Mouse (Mus musculus) liver, embryonic 16.5 days (tissue): ENCODE data around the gene Naa35. TPM values are rescaled to one million over a fixed set of nuclear protein-coding genes. Genes with fewer than 3 reads are reported as not detected.

Source experiments
- ATAC-seq: fragments of 200-750 bp; cut with Nextera tagmentation; 2 replicates; pipeline ENCODE4 v1.8.0; 2017; ENCODE audit warnings: low read depth, mild to moderate bottlenecking, moderate number of reproducible peaks, moderate library complexity
- H3K27ac ChIP-seq: fragments of 300-500 bp; sonication (generic); 2 replicates; pipeline ENCODE4 v1.5.1; 2014; ENCODE audit warnings: mild to moderate bottlenecking, low read length
- H3K27me3 ChIP-seq: fragments of 300-500 bp; sonication (generic); 2 replicates; pipeline ENCODE4 v1.6.1; 2014; ENCODE audit warnings: low read depth, low read length, mixed read lengths; ENCODE audit not compliant: control insufficient read depth, insufficient read depth
- H3K36me3 ChIP-seq: fragments of 300-500 bp; sonication (generic); 2 replicates; pipeline ENCODE4 v1.6.1; 2014; ENCODE audit warnings: mild to moderate bottlenecking; ENCODE audit not compliant: control insufficient read depth, insufficient read depth
- H3K4me1 ChIP-seq: fragments of 300-500 bp; sonication (generic); 2 replicates; pipeline ENCODE4 v1.6.1; 2014; ENCODE audit warnings: low read depth, low read length, mixed read lengths; ENCODE audit not compliant: control insufficient read depth
- H3K4me2 ChIP-seq: fragments of 300-500 bp; sonication (generic); 2 replicates; pipeline ENCODE4 v1.6.1; 2014; ENCODE audit warnings: low read depth, low read length, mixed read lengths
- H3K4me3 ChIP-seq: fragments of 300-500 bp; sonication (generic); 2 replicates; pipeline ENCODE4 v1.5.1; 2014; ENCODE audit warnings: low read depth, mild to moderate bottlenecking, low read length
- H3K9ac ChIP-seq: fragments of 300-500 bp; sonication (generic); 2 replicates; pipeline ENCODE4 v1.6.1; 2014; ENCODE audit warnings: low read depth, low read length
- H3K9me3 ChIP-seq: fragments of 300-500 bp; sonication (generic); replicated peaks from 2 replicates; pipeline ENCODE4 v1.6.1; 2016; ENCODE audit warnings: low read length; ENCODE audit not compliant: control insufficient read depth
- WGBS: fragments of 180-500 bp; shearing (Covaris S2); extraction: QIAGEN DNeasy Blood & Tissue Kit; methylation state at CpG from one replicate; pipeline ENCODE4 v1.1.7; 2014; ENCODE audit not compliant: insufficient replicate concordance; 5-methylcytosine and 5-hydroxymethylcytosine counted together
- polyA plus RNA-seq: library from polyadenylated mRNA; unstranded; fragments of >200 nt; fragmentation: Nextera tagmentation; extraction: Ambion mirVana; gene quantifications from 2 replicates; pipeline ENCODE4 v1.2.1, GENCODE M21; 2015

The Naa35 gene
- polyA plus RNA-seq, 1 experiment from 2014 or later, result 23.0 TPM

DNA sequence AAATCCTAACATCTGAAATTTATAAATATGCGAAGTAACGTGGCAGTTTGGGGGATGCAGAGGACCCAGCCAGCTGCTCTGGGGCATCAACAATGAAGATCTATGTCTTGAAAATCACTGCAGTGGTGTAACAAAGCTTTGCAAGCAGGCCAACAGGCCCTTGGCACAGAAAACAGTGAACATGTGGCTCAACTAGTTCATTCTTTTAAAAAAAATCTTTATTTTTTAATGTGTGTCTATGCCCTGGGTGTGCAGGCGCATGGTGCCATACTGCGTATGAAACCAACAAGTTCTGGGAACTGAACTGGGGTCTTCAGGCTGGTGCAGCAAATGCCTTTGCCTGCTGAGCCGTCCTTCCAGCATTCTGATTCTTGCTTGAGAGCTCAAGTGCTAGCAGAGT lies 32.8 kb upstream of the Naa35 start:
- H3K27me3 ChIP-seq, result no peaks in the 10 kb centered on the region
- H3K9ac ChIP-seq, result no peak overlapping the region
- no peak overlapping the region for H3K4me3 ChIP-seq
- no peak overlapping the region for H3K4me2 ChIP-seq
- H3K4me1 ChIP-seq, result peaks cover 27% of the 10 kb centered on the region
- no peak overlapping the region for H3K27ac ChIP-seq
- H3K9me3 ChIP-seq, result no peaks in the 10 kb centered on the region
- ATAC-seq, result no peak
- WGBS, result 77% methylated on average over 5 of the region's 5 CpGs
- H3K36me3 ChIP-seq, result no peaks in the 10 kb centered on the region

DNA sequence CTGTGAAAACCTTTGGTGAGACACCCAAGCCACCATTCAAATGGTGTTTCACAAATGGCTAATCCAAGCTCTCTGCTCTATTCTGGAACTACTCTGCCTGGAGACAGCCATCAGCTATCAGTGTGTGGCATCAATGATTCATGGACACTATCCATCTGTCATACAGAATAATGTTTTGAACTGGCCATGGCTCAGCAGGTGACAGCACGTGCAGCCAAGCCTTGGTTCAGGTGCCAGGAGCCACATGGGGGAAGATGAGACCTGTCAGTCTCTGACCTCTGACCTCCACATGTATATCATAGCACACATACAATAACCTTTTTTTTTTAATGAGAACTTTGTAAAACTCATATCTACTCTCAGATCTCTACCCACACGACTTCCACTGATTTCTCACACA lies 32.3 kb upstream of the Naa35 start:
- Histone ChIP-seq H3K4me2 (no peak overlapping the region), H3K36me3 (no peaks in the 10 kb centered on the region), H3K27me3 (no peaks in the 10 kb centered on the region), H3K4me3 (no peak overlapping the region), H3K9me3 (no peaks in the 10 kb centered on the region), H3K4me1 (peaks cover 30% of the 10 kb centered on the region), H3K27ac (no peak overlapping the region), H3K9ac (no peak overlapping the region)
- no peak for ATAC-seq
- 56% methylated on average over 2 of the region's 2 CpGs for WGBS

- ATAC-seq, result no peak
- Histone ChIP-seq H3K4me1 (peaks cover 24% of the 10 kb centered on the region), H3K27ac (no peak overlapping the region), H3K9me3 (no peaks in the 10 kb centered on the region), H3K4me2 (peak overlapping the region; percentile 96; the same call in 1 of the 2 replicates), H3K9ac (no peak overlapping the region), H3K4me3 (no peak overlapping the region), H3K27me3 (0 out of 2 replicates have a peak, but pooled peaks cover 2% of the 10 kb centered on the region), H3K36me3 (no peaks in the 10 kb centered on the region)
- WGBS, result 71% methylated on average over 17 of the region's 17 CpGs
Measured at GRCm38 (mm10) chr13:59554772-59555505, 30.1 kb upstream of the Naa35 start.

DNA sequence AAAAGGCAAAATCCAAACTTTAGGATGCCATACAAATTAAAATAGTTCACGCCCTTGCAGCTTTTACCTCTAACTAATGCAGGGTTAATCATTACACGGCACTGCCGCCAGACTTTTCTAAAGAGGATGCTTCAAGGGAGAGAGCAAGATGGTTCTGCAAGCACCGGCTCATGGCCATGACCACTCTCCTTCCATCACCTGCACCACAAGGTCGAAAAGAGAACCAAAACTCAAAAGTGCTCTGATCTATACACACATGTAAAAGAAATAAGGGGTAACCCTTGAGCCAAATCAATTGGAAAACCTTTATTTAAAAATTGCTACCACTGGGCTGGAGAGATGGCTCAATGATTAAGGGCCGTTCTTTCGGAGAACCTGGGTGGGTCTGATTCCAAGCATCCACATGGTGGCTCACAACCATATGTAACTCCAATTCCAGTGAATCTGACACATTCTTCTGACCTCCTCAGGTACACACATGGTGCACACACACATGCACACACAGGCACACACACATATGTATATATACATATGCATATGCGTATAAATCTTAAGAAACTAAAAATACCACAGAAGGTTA lies 29.4 kb upstream of the Naa35 start:
- Histone ChIP-seq H3K36me3 (no peaks in the 10 kb centered on the region), H3K4me2 (peak overlapping the region; percentile 96), H3K9ac (no peak overlapping the region), H3K4me1 (peaks cover 18% of the 10 kb centered on the region), H3K27me3 (0 out of 2 replicates have a peak, but pooled peaks cover 2% of the 10 kb centered on the region), H3K9me3 (no peaks in the 10 kb centered on the region), H3K27ac (no peak overlapping the region), H3K4me3 (no peak overlapping the region)
- no peak for ATAC-seq
- 76% methylated on average over 8 of the region's 8 CpGs for WGBS

DNA sequence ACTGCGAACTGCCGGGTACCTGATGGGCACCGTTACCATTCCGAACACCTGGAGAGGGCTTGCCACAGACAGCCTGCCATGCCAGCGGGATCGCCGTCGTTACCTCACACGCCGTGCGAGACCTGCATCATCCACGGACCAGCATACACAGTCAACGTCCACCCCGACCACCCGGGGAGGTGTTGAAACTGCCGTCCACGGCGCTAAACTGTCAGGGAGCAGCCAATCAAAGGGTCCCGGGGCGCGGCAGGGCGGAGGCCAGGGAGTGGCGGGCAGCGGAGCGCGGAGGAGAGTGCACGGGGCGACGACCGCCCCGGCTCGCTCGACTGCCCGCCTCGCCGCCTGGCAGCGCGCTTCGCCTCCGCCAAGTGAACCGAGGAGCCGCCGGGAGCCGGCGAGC lies 28.4 kb upstream of the Naa35 start:
- ATAC-seq, result peak; percentile 87
- Histone ChIP-seq H3K27ac (peak overlapping the region; percentile 76), H3K9ac (peak overlapping the region; percentile 69), H3K36me3 (no peaks in the 10 kb centered on the region), H3K9me3 (no peaks in the 10 kb centered on the region), H3K4me2 (peak overlapping the region; percentile 96), H3K27me3 (0 out of 2 replicates have a peak, but pooled peaks cover 2% of the 10 kb centered on the region), H3K4me1 (peaks cover 18% of the 10 kb centered on the region), H3K4me3 (peak overlapping the region; percentile 82)
- under 1% methylated on average over 43 of the region's 45 CpGs for WGBS

- ATAC-seq, result peak; percentile 90
- H3K27me3 ChIP-seq, result peaks cover 2% of the 10 kb centered on the region; the same call in 1 of the 2 replicates
- H3K9me3 ChIP-seq, result no peaks in the 10 kb centered on the region
- H3K27ac ChIP-seq, result peak overlapping the region; percentile 76
- peaks cover 18% of the 10 kb centered on the region for H3K4me1 ChIP-seq
- peak overlapping the region; percentile 69 for H3K9ac ChIP-seq
- WGBS, result under 1% methylated on average over 44 of the region's 73 CpGs
- H3K4me2 ChIP-seq, result peak overlapping the region; percentile 96
- H3K36me3 ChIP-seq, result no peaks in the 10 kb centered on the region
- peak overlapping the region; percentile 82 for H3K4me3 ChIP-seq
Measured at GRCm38 (mm10) chr13:59557185-59557985, 27.7 kb upstream of the Naa35 start.

DNA sequence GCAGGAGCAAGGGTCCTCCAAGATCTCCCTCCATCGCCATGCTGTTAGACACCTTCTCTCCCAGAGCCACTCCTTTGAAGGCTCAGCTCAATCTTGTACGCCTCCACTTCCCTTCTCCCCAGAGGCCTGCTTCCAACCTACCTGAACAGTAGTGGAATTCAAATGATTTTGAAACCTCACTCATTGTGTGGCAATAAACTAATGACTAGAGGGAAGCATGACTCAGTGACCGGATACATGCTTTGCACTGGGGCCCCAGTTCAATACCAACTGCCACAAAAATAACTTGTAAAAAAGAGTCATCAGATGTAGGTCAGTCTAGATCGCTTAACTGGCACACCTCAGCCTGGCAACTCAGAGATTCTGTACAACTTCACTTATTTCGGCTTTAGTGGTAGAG lies 26.3 kb upstream of the Naa35 start:
- H3K9ac ChIP-seq, result no peak overlapping the region
- no peak for ATAC-seq
- 0 out of 2 replicates have a peak overlapping the region, but pooled peaks have one; percentile 21 for H3K27ac ChIP-seq
- H3K9me3 ChIP-seq, result no peaks in the 10 kb centered on the region
- WGBS, result 80% methylated on average over 5 of the region's 5 CpGs
- H3K4me2 ChIP-seq, result no peak overlapping the region
- peaks cover 2% of the 10 kb centered on the region; the same call in 1 of the 2 replicates for H3K27me3 ChIP-seq
- H3K36me3 ChIP-seq, result no peaks in the 10 kb centered on the region
- no peak overlapping the region for H3K4me3 ChIP-seq
- H3K4me1 ChIP-seq, result peaks cover 18% of the 10 kb centered on the region

GRCm38 (mm10) chr13:59562471-59562870 lies 22.6 kb upstream of the Naa35 start:
- Histone ChIP-seq H3K4me3 (no peak overlapping the region), H3K4me2 (no peak overlapping the region), H3K9ac (no peak overlapping the region), H3K27me3 (peaks cover 2% of the 10 kb centered on the region; the same call in 1 of the 2 replicates), H3K36me3 (no peaks in the 10 kb centered on the region), H3K4me1 (peaks cover 2% of the 10 kb centered on the region), H3K27ac (no peak overlapping the region), H3K9me3 (no peaks in the 10 kb centered on the region)
- 52% methylated on average over 2 of the region's 2 CpGs for WGBS
- ATAC-seq, result no peak
